In genomic region chr15:99126081-99126815, GRCm38 (mm10) we compare ENCODE assay signal across 8 mouse cellular contexts. TPM values are rescaled to one million over a fixed set of nuclear protein-coding genes. Genes with fewer than 3 reads are reported as not detected.
DNase-seq lines count a peak whose midpoint lies in the region; ATAC-seq lines count a peak whose summit lies in the region.

No protein-coding gene starts in this region.

- peak; percentile 92 for ATAC-seq in hindbrain, embryonic 13.5 days (ENCODE audit: low FRiP score)

- H3K9ac ChIP-seq in hindbrain, embryonic 13.5 days, result peak overlapping the region; percentile 84

- WGBS in hindbrain, embryonic 13.5 days, result under 1% methylated on average over 97 of the region's 115 CpGs

- H3K36me3 ChIP-seq in hindbrain, embryonic 13.5 days, result no peaks in the 10 kb centered on the region

- peak overlapping the region; percentile 96 for H3K27ac ChIP-seq in hindbrain, embryonic 13.5 days

- H3K27me3 ChIP-seq in hindbrain, embryonic 13.5 days, result no peaks in the 10 kb centered on the region; the same call in 1 of the 2 replicates

- H3K4me3 ChIP-seq in hindbrain, embryonic 13.5 days, result peak overlapping the region; percentile 67

- H3K9me3 ChIP-seq in hindbrain, embryonic 13.5 days, result no peaks in the 10 kb centered on the region

- DNase-seq in Muller cell, postnatal 12 days (ENCODE audit: inconsistent ontology term), result peak; percentile 89
- DNase-seq in cerebellum, adult 9-11 months, result peak; percentile 87
- DNase-seq in frontal cortex, postnatal 14 days (ENCODE audit: low spot score in 2 of 2), result peak; percentile 76 to 82
- DNase-seq in layer of hippocampus, postnatal 25 days (ENCODE audit: extremely low spot score in 1 of 2, low spot score in 1 of 2), result peak; percentile 87 to 95
- peak; percentile 93 for DNase-seq in lung, postnatal 10 days
- DNase-seq in retina, postnatal 1 day, result peak; percentile 93
- DNase-seq in urinary bladder, postnatal 10 days (ENCODE audit: low spot score), result peak; percentile 57

- H3K4me2 ChIP-seq in hindbrain, embryonic 13.5 days, result peak overlapping the region; percentile 62

- peaks cover 44% of the 10 kb centered on the region for H3K4me1 ChIP-seq in hindbrain, embryonic 13.5 days (replicated peaks)

RNA-seq across cellular contexts. Expression of gene Spats2, which starts 0.5 kb away (rescaled TPM):
- polyA plus RNA-seq in hindbrain, embryonic 13.5 days (2015; fragmentation: Nextera tagmentation; extraction: Ambion mirVana), result 42.1 and 45.0 TPM in 2 replicates
- 10 to 100 TPM; 30.9 to 35.3 TPM for total RNA-seq in layer of hippocampus, postnatal 25 days (2021)

RNA-seq across cellular contexts. Expression of gene Dnajc22, which starts 33.3 kb away (rescaled TPM):
- polyA plus RNA-seq in hindbrain, embryonic 13.5 days (2015; fragmentation: Nextera tagmentation; extraction: Ambion mirVana), result 1.3 and 1.6 TPM in 2 replicates
- under 1 TPM; 0.17 to 0.47 TPM for total RNA-seq in layer of hippocampus, postnatal 25 days (2021)

RNA-seq across cellular contexts. Expression of gene C1ql4, which starts 38.6 kb away (rescaled TPM):
- polyA plus RNA-seq in hindbrain, embryonic 13.5 days (2015; fragmentation: Nextera tagmentation; extraction: Ambion mirVana), result 5.6 and 11.8 TPM in 2 replicates
- total RNA-seq in layer of hippocampus, postnatal 25 days (2021), result not detected

RNA-seq across cellular contexts. Expression of gene Troap, which starts 51.9 kb away (rescaled TPM):
- 8.4 and 10.0 TPM in 2 replicates for polyA plus RNA-seq in hindbrain, embryonic 13.5 days (2015; fragmentation: Nextera tagmentation; extraction: Ambion mirVana)
- under 1 TPM; 0.63 to 0.69 TPM for total RNA-seq in layer of hippocampus, postnatal 25 days (2021)

Comparison
In these comparisons a context has a peak if more than half of its experiments do, and no peak if none do; other contexts are left out.
1. Peak in every context shown above with its lines: DNase-seq, ATAC-seq, H3K4me3 ChIP-seq and H3K27ac ChIP-seq.